Mouse (Mus musculus) c-Kit-positive CD71-negative TER-119-negative erythroid progenitor cells, embryonic 14.5 days (primary cell): ENCODE results near the gene Asic1.
"Not testable (repeated sequence)": the region's sequence is repeated elsewhere in the genome, so short reads cannot be mapped to it uniquely, and the experiment has no call there.

ENCODE experiments used
- DNase-seq: peaks from one replicate; pipeline ENCODE4 v3.0.0-alpha.2; 2013; ENCODE audit warnings: low read depth

Asic1 gene

DNA sequence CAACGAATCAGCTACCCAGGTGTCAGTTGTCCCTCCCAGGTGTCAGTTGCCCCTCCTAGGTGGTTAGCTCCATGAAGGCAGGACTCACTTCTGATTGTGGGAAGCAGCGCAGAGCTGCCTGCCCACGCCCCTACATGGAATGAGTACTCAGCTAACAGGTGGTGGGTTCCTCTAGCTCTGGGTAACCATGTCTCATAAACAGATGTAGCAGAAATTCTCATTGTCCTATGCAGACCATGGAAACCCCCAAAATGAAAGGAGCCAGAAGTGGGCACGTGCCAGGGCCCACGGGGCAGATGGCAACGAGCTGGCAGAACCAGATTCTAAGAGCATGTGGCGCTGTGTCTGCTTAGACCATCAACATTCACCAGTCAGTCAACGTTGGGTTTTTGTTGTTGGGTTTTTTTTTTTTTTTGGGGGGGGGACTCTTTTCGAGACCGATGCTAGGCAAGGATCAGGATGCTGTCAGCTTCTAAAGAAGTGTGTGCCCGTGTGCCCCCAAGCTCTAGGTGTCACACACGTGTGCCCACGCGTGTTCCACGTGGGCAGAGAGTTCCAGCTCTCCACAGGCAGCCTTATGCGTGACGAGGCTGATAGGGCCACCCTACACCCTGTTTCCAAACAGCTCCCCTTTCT is 6.1 kb upstream of the Asic1 start:
- no peak for DNase-seq

DNA sequence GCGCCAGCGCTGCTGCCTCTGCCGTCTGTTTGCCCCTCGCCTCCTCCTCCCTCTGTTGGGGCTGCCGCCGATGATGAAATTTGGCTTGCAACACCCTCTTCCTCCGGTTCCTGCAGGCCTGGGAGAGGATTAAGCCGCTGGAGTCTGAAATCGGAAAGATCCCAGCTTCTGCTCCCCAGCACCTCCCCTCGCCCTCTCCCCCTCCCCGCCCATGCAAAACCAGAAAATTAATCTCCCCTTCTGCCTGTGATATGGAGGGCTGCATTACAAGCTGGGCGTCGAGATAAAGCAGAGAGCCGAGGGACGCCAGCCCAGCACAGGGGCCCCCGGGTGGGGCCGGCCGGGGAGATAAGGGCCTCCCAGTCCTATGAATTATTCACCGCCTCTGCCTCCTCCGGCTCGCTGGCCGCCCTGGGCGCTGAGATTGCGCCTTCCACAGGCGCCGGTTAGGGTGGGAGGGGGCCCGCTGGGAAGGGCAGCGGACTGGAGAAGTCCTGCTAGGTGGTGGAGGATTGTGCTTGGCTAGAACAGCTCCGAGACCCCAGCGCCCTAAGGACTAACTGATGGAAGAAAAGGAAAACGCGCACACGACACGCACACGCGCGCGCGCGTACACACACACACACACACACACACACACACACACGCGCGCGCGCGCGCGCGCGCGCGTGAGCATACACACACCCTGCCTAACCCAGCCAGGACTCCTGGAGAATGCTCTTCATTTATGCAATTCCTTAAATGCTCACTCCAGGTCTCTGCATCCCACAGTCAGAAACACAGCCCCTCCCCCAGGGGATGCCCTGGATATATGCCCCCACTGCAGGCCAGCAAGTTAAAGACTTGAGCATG is 5.3 kb upstream of the Asic1 start:
- peak; percentile 68 for DNase-seq

DNA sequence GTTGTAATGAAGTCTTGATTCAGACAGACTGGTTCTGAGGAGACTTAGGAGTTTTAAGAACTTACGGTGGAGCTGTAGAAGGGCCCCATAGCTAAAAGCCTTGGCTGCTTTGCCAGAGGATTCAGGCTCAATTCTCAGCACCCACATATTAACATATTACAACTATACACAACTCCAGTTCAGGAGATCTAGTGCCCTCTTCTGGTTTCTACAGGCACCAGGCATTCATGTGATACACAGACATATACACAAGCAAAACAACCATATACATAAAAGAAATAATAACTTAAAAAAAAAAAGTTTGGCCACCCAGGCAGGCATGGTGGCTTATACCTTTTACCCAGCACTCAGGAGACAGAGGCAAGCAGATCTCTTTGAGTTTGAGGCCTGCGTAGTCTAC is 2.6 kb upstream of the Asic1 start:
- no peak for DNase-seq

DNA sequence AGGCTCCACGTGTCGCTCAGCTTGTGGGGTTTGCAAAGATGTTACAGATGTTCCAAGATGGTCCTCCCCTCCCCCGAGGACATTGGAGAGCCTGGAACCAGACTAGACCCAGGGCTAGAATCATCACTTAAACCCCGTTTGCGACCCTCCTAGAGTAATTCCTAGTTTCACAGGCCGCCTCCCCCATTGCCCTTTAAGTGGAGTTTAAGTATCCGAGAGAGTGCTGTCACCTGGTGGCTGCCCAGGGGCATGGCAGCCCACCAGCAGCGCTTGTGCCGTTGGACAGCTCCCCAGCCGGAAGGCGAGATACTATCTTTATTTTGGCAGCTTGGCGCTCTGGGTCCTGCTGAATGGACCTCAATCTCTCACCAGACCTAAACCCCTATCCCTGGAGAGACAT is 1.3 kb upstream of the Asic1 start:
- no peak for DNase-seq

DNA sequence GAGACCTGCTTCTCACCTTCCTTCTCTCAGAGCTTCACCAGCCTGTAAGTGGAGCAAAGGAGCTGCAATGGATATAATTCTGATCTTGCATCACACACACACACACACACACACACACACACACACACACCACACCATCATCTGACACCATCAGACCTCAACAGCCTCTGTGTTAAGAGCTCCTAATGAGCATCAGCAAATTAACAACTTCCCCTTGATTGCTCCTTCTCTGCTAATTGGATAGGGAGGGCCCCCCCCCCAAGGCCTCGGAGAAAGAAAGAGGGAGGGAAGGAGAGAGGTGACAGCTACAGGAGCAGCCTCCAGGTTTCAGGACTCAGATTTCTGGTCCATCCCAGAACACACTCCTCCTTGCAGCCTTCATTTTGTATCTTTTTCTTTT is 776 bp upstream of the Asic1 start:
- DNase-seq: no peak

DNA sequence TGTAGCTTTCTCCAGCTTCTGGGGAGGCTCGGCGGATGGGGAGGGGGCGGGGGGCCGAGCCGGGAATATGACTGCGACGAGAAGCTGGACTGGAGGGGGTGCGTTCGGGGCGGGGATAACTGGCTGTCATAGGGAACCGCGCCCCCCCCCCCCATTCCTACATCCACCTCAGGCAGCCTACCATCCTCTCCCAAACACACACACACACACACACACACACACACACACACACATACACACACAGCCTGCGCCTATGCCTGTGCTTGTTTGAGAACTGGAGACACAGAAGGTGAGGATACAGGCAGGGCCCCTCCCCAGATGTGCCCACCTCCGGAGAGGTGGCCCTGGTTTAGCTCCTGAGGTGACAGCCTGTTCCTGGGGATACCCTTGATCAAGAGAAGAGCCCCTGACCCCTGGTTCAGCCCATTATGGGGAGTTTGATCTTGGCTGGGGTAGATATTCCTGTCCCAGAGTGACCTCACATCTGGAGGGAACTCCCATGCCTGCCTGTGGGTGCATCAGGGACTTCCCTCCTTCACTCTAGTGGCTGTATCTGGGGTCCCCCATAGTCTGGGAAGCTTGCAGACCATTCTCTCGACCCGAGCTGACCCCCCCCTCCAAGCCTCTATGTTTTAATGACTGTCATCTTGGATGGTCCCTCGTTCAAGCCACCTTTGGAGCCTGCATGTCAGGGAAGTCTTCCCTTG is 949 bp downstream of the Asic1 start:
- DNase-seq: no peak

DNA sequence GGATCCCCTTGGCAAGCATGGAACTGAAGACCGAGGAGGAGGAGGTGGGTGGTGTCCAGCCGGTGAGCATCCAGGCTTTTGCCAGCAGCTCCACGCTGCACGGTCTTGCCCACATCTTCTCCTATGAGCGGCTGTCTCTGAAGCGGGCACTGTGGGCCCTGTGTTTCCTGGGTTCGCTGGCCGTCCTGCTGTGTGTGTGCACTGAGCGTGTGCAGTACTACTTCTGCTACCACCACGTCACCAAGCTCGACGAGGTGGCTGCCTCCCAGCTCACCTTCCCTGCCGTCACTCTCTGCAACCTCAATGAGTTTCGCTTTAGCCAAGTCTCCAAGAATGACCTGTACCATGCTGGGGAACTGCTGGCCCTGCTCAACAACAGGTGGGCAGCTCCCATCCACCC is 1.6 kb downstream of the Asic1 start:
- no peak for DNase-seq

DNA sequence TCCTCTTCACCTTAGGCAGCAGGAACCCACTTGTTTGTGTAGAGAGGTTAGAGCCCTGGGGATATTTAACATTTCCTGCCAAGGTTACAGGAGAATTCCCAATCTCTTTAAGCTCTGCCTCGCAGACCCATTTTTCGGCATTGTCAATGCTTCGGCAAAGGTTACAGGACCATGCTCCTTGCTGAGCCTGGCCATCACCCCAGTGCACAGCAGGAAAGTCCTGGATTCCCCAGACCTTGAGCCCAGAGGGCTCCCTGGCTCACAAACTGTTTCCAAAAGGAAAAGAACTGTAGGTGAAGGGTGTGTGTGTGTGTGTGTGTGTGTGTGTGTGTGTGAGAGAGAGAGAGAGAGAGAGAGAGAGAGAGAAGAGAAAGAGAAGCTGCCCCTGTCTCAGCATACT is 4.7 kb downstream of the Asic1 start:
- DNase-seq: no peak

DNA sequence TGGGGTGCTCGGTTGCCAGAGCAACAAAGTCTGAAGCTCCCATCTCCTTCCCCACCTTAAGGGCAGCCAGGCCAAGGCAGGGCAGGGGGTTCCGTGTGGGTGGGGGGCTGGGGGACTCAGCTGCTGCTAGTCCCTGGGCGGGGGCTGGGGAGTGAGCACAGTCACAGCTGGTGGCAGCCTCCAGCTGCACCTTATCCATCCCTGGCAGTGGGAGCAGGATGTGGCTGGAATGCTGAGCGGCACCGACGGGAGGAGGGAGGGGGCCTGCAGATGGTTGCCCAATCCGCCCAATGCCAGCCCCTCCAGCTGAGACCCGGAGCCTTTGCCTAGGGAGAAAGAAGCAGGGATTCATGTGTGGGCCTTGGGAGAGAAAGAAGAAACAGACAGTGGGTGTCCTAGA is 6.9 kb downstream of the Asic1 start:
- DNase-seq: no peak

DNA sequence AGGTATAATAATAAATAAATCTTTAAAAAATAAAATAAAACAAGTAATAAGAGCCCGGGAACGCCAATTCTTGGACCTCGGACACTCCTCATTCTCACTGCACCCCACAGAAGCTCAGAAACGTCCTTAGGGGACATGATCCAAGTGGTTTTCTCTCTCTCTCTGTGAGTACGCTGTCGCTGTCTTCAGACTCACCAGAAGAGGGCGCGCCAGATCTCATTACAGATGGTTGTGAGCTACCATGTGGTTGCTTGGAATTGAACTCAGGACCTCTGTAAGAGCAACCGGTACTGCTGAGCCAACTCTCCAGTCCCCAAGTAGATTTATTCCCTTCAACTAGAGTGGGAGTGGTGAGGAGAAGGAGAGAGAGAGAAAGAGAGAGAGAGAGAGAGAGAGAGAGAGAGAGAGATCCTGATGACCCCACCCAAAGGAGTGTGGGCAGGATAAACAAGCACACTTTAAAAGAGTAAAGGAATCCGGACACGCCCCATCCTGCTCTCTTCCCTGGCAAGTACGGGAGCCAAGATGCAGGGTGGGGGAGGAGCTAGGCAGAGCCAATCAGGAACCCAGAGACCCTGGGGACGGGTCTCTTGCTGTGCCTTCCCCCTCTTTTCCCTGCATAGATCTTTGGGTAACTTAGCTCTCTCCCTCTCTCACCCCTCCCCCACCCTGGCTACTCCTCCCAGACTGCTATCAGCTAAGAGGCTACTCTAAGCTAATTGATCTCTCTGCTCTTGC is 8.1 kb downstream of the Asic1 start:
- no peak for DNase-seq

DNA sequence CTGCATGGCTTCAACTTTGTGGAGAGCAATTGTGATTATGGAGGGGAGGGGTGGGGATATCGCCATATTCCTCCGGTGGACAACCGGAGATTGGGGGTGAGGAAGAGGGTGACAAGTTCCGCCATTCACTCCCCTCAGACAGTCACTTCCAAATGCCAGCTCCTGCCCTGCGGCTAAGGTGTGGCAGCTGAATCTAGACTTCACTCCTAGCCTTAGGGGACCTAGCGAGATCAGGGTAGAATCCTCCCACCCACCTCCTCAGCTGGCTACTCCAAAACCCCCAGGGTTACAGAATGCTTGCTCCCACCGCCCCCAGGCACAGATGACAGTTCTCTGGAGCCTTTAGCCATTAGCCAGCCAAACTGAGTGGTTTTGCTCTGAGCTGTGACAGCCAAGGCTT is 8.8 kb downstream of the Asic1 start:
- no peak for DNase-seq

DNA sequence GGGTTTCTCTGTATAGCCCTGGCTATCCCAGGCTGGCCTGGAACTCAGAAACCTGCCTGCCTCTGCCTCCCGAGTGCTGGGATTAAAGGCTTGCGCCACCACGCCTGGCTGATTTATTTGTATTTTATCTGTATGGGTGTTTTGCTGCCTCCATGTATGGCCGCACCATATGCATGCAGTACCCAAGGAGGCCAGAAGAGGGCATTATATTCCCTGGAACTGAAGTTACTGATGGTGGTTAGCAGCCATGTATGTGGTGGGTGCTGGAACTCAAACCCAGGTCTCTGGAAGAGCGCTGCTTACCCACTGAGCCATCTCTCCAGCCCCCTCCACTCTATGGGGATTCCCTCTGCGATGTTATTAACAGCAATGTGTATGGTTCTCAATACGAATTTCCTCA is 12.7 kb downstream of the Asic1 start:
- no peak for DNase-seq

DNA sequence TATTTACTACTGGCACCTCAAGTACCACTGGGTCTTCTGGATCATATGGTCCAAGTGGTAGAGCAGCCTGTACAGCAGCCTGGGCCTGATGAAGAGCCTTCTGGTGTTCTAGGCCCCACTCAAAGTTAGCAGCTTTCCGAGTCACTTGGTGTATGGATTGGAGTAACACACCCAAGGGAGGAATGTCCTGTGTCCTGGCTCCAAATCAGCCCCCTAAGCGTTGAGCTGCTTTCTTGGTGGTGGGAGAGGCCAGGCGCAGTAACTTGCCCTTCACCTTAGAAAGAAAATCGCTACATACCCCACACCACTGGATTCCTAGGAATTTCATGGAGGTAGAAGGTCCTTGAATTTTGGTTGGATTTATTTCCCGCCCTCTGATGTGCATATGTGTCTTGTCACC is 14.0 kb downstream of the Asic1 start:
- DNase-seq: no peak

DNA sequence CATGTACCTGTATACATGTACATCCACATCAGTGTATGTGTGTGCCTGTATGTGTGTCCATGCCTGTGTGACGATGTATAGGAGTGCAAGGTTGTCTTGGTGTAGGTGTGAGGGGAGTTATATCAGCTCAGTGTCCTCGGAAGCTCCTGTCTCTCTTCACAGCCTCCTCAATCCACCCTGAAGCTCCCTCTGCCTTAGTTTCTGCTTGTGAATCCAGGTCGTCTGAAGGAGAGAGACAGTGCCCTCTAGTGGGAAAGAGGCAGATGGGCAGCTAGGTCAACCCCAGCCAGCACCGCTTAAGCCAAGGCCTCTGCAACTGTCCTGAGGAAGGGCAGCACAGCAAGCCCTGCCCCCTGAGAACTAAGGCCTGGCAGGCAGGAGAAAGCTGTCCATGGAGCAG is 18.5 kb downstream of the Asic1 start:
- no peak for DNase-seq

DNA sequence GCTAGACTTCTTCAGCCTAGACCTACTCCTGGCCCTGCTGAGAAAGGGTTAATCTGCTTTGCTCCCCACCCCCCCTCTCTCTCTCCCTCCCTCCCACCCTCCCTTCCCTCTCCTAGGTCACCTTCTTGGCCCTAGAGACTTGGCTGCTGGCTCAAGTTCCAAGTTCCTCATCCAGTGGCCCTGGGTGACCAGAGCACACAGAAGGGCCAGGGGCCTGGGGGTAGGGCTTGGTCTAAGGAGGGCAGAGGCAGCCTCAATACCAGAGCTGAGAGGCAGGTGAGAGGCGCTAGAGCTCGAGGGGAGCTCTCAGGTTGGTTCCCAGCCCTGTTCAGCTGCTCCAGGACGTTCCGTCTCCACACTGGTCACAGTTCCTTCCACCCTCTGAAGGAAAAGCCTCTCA is 20.8 kb downstream of the Asic1 start:
- no peak for DNase-seq

DNA sequence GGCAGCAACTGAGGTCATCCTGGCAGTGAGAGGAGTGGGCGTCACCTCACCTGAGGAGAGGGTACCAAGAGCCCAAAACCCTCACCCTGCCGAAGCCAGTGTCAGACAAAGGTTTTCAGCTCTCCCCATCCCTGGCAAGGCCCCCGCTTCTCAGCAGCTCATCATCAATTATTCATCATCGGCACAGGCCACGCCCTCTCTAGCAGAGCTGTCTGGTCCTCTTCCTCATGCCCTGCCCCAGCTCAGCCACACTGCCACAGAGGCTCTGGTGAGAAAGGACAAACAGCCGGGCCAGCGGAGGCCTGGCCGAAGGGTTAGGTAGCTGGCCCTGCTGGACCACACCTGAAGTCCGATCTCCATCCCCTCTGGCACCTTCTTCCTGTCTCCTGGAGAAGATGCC is 21.8 kb downstream of the Asic1 start:
- DNase-seq: no peak

DNA sequence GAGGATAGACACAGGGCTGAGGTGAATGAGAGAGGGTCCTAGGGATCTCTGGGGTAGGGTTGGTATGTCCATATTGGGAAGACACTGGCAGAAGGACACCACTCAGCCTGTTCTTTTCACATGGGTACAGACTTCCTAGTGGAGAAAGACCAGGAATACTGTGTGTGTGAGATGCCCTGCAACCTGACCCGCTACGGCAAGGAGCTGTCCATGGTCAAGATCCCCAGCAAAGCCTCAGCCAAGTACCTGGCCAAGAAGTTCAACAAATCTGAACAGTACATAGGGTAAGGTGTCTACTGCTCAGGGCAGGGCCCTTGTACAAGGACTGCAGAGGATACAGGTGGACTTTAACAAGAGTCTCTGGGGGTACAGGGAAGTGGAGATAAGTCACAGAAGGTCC is 27.1 kb downstream of the Asic1 start:
- no peak for DNase-seq

DNA sequence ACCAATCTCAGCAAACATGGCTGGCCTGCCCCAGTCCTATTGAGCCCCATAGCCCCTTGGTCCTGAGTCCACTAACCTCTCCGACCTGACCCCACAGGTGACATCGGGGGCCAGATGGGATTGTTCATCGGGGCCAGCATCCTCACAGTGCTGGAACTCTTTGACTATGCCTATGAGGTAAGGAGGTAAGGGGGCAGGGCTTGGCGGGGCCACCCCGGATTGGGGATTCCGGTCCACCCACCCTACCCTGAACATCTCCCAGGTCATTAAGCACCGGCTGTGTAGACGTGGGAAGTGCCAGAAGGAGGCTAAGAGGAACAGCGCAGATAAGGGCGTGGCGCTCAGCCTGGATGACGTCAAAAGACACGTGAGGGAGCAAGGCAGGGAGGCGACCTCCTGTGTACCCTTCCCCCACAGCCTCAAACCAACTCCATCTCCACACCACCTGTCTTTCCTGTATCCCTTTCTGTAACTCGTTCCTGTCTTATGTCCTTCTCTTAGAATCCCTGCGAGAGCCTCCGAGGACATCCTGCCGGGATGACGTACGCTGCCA is 28.4 kb downstream of the Asic1 start:
- DNase-seq: no peak

DNA sequence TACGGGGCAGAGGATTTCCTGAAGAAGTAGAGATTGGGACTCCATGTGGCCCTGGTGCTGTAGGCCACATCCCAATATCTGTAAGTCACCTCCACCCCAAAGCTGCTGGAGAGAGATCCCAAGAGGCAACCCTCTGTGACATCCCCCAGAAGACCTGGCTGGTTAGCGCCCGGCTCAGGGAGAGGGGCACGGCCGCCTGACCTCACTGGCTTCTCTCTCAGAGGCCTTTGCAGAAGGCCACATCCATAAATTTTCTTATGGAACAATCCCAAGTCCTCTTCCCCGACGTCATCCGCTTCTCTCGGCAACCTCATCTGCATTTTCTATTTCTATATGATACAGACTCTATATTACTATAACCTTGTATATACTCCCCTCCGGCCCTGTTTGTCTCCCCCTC is 29.5 kb downstream of the Asic1 start:
- no peak for DNase-seq

DNA sequence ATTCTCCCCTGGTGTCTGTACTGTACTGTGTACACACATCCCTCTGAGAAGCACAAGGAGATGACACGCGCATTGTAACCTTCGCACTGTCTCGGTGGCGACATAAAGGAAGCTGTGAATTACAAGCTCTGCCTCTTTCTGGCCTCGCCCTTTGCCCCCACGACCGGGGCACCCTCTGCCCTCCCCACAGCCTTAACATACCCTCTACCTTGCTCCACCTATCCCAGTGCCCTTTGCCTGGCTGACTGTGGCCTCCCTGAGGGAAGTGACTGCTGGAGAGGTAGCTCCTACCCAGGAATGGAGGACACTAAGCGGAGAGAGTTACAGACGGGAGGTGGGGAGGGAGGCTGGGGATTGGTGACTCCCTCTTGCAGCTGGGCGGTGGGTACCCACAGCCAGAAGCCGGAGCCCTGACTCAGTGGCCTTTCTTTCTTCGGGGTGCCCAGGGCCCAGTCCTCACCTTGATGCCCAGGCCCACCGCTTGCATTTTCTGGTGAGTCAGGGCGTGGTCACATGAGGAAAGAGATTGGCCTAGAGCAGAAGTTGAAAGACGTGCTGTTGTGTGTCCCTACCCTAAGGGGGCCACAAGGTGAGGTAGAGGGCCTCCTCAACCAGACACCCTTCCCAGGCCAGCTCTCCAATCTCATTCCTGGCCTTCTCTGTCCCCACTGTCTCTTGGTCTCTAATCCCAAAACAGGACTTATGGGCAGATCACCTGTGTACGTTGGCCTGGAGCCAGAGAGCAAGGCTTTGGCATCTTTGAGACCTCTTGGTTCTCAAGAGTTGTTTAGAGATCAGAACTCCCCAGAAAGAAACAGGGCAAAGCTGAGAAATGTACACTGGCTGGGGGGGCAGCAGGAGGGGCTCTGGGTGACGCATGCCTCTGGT is 30.3 kb downstream of the Asic1 start:
- DNase-seq: no peak

DNA sequence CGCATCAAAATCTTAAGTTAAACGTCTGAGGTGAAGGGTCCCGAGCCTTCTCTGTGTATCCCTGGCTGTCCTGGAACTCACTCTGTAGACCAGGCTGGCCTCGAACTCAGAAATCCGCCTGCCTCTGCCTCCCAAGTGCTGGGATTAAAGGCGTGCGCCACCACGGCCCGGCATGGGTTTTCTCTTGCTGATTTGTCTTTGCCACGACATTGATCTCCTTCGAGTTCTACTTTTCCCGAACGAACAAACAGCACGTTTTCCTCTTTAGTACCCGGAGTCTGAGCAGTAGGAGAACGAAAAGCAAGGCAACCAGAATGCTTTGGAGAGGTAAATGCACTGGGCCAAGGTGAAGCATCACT is 31.5 kb downstream of the Asic1 start:
- not testable (repeated sequence) for DNase-seq
